Mouse (Mus musculus) kidney, embryonic 15.5 days (tissue): ENCODE measurements around the gene Gtf2e1. TPM values are rescaled to one million over a fixed set of nuclear protein-coding genes. Genes with fewer than 3 reads are reported as not detected.

Experiments
- ATAC-seq: fragments of 200-750 bp; cut with Nextera tagmentation; replicated peaks from 2 replicates; pipeline ENCODE4 v1.8.0; 2017; ENCODE audit warnings: moderate TSS enrichment; ENCODE audit not compliant: low FRiP score
- H3K27ac ChIP-seq: fragments of 300-500 bp; sonication (generic); 2 replicates; pipeline ENCODE4 v1.5.1; 2015; ENCODE audit warnings: mild to moderate bottlenecking, inconsistent platforms
- H3K27me3 ChIP-seq: fragments of 300-500 bp; sonication (generic); 2 replicates; pipeline ENCODE4 v1.6.1; 2015; ENCODE audit warnings: inconsistent platforms
- H3K36me3 ChIP-seq: fragments of 300-500 bp; sonication (generic); 2 replicates; pipeline ENCODE4 v1.6.1; 2015; ENCODE audit warnings: inconsistent platforms
- H3K4me1 ChIP-seq: fragments of 300-500 bp; sonication (generic); 2 replicates; pipeline ENCODE4 v1.6.1; 2015; ENCODE audit warnings: inconsistent platforms
- H3K4me2 ChIP-seq: fragments of 300-500 bp; sonication (generic); 2 replicates; pipeline ENCODE4 v1.6.1; 2015; ENCODE audit warnings: moderate library complexity, mild to moderate bottlenecking, inconsistent platforms
- H3K4me3 ChIP-seq: fragments of 300-500 bp; sonication (generic); replicated peaks from 2 replicates; pipeline ENCODE4 v1.5.1; 2015; ENCODE audit warnings: mild to moderate bottlenecking, inconsistent platforms
- H3K9ac ChIP-seq: fragments of 300-500 bp; sonication (generic); 2 replicates; pipeline ENCODE4 v1.6.1; 2015; ENCODE audit warnings: mild to moderate bottlenecking, inconsistent platforms
- H3K9me3 ChIP-seq: fragments of 300-500 bp; sonication (generic); replicated peaks from 2 replicates; pipeline ENCODE4 v1.6.1; 2016; ENCODE audit warnings: inconsistent platforms
- WGBS: fragments of 180-500 bp; shearing (Covaris S2); methylation state at CpG from one replicate; pipeline ENCODE4 v1.1.7; 2015; ENCODE audit warnings: mixed read lengths; 5-methylcytosine and 5-hydroxymethylcytosine counted together
- polyA plus RNA-seq: library from polyadenylated mRNA; unstranded; fragments of >200 nt; fragmentation: Nextera tagmentation; extraction: Ambion mirVana; gene quantifications from 2 replicates; pipeline ENCODE4 v1.2.1, GENCODE M21; 2015

Gene Gtf2e1
- polyA plus RNA-seq, 1 experiment from 2014 or later, result 27.9 TPM

DNA sequence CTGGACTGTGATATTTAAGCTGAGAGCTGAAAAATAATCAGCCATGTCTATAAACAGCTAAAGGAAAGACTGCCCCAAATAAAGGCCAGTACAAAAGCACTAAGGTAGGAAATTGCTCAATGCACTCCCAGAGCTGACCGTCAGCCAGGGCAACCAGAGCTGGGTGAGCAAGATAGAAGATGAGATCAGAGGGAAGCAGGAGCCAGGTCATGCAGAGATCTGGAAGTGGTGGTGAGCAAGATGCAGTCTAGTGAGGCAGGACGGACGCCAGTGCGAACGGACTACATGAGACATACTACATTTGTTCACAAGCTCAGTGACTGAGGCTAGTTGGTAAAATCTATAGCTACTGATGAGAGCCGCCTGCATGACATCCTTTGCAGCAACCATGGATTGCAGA, 75.6 kb downstream of the Gtf2e1 start:
- H3K9me3 ChIP-seq, result no peaks in the 10 kb centered on the region
- 86% methylated on average over 6 of the region's 6 CpGs for WGBS

DNA sequence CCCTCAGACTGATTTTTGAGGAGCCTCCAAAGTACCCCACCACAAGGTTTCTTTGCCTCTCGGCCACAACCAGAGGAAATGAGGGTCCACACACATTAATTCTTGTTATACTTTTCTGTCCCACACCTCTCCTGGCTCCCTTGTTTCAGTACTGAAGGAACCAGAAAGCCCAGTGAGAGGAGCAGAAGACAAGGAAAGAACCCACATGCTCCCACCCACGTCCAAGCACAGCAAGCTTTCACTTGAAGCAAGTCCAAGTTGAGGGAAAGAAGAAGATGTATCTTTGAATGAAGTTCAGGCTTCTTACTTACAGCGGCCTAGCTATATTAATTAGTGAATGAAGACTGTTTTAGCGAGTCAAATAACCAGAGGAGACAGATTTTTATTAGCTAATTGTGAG, 76.7 kb downstream of the Gtf2e1 start:
- Histone ChIP-seq H3K4me2 (no peak overlapping the region), H3K27me3 (no peaks in the 10 kb centered on the region), H3K27ac (no peak overlapping the region), H3K36me3 (no peaks in the 10 kb centered on the region), H3K4me3 (no peak overlapping the region), H3K4me1 (no peaks in the 10 kb centered on the region), H3K9ac (no peak overlapping the region), H3K9me3 (no peaks in the 10 kb centered on the region)
- no peak for ATAC-seq
- WGBS, result 83% methylated on average over 4 of the region's 4 CpGs

More for the DNA sequence above, 75.6 kb downstream of the Gtf2e1 start:
- no peaks in the 10 kb centered on the region for H3K36me3 ChIP-seq
- H3K9ac ChIP-seq, result no peak overlapping the region
- no peak overlapping the region for H3K4me2 ChIP-seq
- H3K27ac ChIP-seq, result no peak overlapping the region
- no peak overlapping the region for H3K4me3 ChIP-seq
- no peaks in the 10 kb centered on the region for H3K4me1 ChIP-seq
- ATAC-seq, result no peak
- H3K27me3 ChIP-seq, result no peaks in the 10 kb centered on the region

DNA sequence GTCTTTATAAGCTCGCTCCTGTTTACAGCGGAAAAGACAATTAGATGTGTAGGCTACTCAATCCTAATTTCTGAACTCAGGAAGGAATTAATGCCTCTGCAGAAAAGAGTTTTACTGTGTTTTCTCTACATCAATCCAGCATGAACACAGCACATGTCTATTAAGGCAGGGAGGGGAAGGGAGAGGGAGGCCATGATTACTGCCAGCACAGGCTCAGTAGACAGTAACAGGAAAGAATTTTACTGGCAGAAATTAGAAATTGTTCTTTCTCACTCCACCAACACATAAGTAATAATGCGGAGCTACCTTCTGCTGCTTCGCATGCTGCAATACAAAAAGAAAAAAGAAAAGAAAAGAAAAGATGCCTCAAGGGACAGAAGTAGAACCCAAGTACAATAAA, 78.0 kb downstream of the Gtf2e1 start:
- ATAC-seq, result no peak

More for the DNA sequence above, 78.0 kb downstream of the Gtf2e1 start:
- Histone ChIP-seq H3K27me3 (no peaks in the 10 kb centered on the region), H3K27ac (no peak overlapping the region), H3K9ac (no peak overlapping the region), H3K4me1 (no peaks in the 10 kb centered on the region), H3K9me3 (no peaks in the 10 kb centered on the region), H3K4me3 (no peak overlapping the region), H3K4me2 (no peak overlapping the region), H3K36me3 (no peaks in the 10 kb centered on the region)
- WGBS, result 89% methylated on average over 4 of the region's 4 CpGs

Other genes with a start within 250 kb of the Gtf2e1 start
- 2.9 and 3.2 TPM in 2 replicates for gene Stxbp5l, start 154.8 kb downstream of the Gtf2e1 start, polyA plus RNA-seq
- gene Rabl3, start 96 bp upstream of the Gtf2e1 start, polyA plus RNA-seq, result 22.3 and 23.6 TPM in 2 replicates
- 4.0 and 4.6 TPM in 2 replicates for gene Hgd, start 40.4 kb upstream of the Gtf2e1 start, polyA plus RNA-seq
- gene Ndufb4, start 114.7 kb upstream of the Gtf2e1 start, polyA plus RNA-seq, result 57.1 and 74.5 TPM in 2 replicates
- gene Fstl1, start 237.1 kb upstream of the Gtf2e1 start, polyA plus RNA-seq, result 557 and 571 TPM in 2 replicates